Mouse (Mus musculus): ENCODE results near the gene Cntn5. TPM values are rescaled to one million over a fixed set of nuclear protein-coding genes. Genes with fewer than 3 reads are reported as not detected.

Gene Cntn5
- polyA plus RNA-seq (2012; rRNA removed; ENCODE audit: low replicate concordance), result not detected in 2 replicates

GRCm38 (mm10) chr9:10904616-10905363 is at the start of gene Cntn5:
TSS of gene Cntn5 (minus strand) at chr9:10904775.

